Mouse (Mus musculus) ES-E14 (cell line): ENCODE data around the gene Ppil4. TPM values are rescaled to one million over a fixed set of nuclear protein-coding genes. Genes with fewer than 3 reads are reported as not detected.

Source experiments
- DNase-seq: peaks from one replicate; pipeline ENCODE4 v3.0.0-alpha.2; 2013; ENCODE audit warnings: low read depth, low spot score
- H3K27ac ChIP-seq: 2 replicates; pipeline ENCODE4 v1.5.1; 2012; ENCODE audit warnings: low read depth, mild to moderate bottlenecking, low read length, moderate library complexity, mixed read lengths; ENCODE audit not compliant: poor library complexity, insufficient read depth, severe bottlenecking
- H3K36me3 ChIP-seq: 2 replicates; pipeline ENCODE4 v1.6.1; 2012; ENCODE audit warnings: mild to moderate bottlenecking, low read length, moderate library complexity, mixed read lengths; ENCODE audit not compliant: control insufficient read depth, poor library complexity, insufficient read depth, severe bottlenecking
- H3K4me1 ChIP-seq, 2 experiments: fragments of 150-350 bp in 1 of 2; sonication (generic) in 1 of 2; 2 replicates each; pipeline ENCODE4 v1.6.1; 2012; ENCODE audit warnings: low read length in 2 of 2, mild to moderate bottlenecking in 1 of 2, mixed read lengths in 1 of 2; ENCODE audit not compliant: control insufficient read depth in 2 of 2, insufficient read depth in 2 of 2, poor library complexity in 1 of 2
- H3K4me3 ChIP-seq, 2 experiments: fragments of 150-350 bp in 1 of 2; sonication (generic) in 1 of 2; 2 replicates each; pipeline ENCODE4 v1.5.1; 2012; ENCODE audit warnings: low read length in 2 of 2, low read depth in 1 of 2, mild to moderate bottlenecking in 1 of 2, mixed read lengths in 1 of 2; ENCODE audit not compliant: insufficient read depth in 1 of 2, poor library complexity in 1 of 2, severe bottlenecking in 1 of 2
- H3K9ac ChIP-seq: 2 replicates; pipeline ENCODE4 v1.6.1; 2012; ENCODE audit warnings: low read depth, mild to moderate bottlenecking, low read length, mixed read lengths; ENCODE audit not compliant: poor library complexity, insufficient read depth, severe bottlenecking
- H3K9me3 ChIP-seq: fragments of 150-350 bp; sonication (generic); 2 replicates; pipeline ENCODE4 v1.6.1; 2012; ENCODE audit warnings: low read depth, mild to moderate bottlenecking, low read length; ENCODE audit not compliant: control insufficient read depth, insufficient read depth
- CHD2 ChIP-seq: IDR thresholded peaks from 2 replicates; pipeline ENCODE4 v1.6.1; 2014; ENCODE audit warnings: mild to moderate bottlenecking, low read depth, low read length, inconsistent platforms
- HCFC1 ChIP-seq: IDR thresholded peaks from 2 replicates; pipeline ENCODE4 v1.6.1; 2012; ENCODE audit warnings: low read length, inconsistent platforms, borderline replicate concordance; ENCODE audit not compliant: insufficient read depth
- MAFK ChIP-seq: IDR thresholded peaks from 2 replicates; pipeline ENCODE4 v1.6.1; 2014; ENCODE audit warnings: mild to moderate bottlenecking, low read depth, low read length, inconsistent platforms; ENCODE audit not compliant: insufficient read depth
- ZC3H11A ChIP-seq: IDR thresholded peaks from 2 replicates; pipeline ENCODE4 v1.6.1; 2012; ENCODE audit warnings: low read depth, mild to moderate bottlenecking, inconsistent platforms, low read length, borderline replicate concordance
- ZNF384 ChIP-seq: IDR thresholded peaks from 2 replicates; pipeline ENCODE4 v1.6.1; 2012; ENCODE audit warnings: low read depth, low read length, inconsistent platforms
- in situ Hi-C, 2 experiments: fragments of 600-800 bp; cut with MboI; formaldehyde crosslinking; loops; one replicate each; pipeline ENCODE4 v1.15.1; 2025; ENCODE audit warnings: low sequenced_read_pairs in 2 of 2, inconsistent platforms in 1 of 2; ENCODE audit not compliant: unreplicated experiment in 2 of 2
- total RNA-seq: library from RNA; depleted of rRNA; stranded (reverse); fragments of 300-350 nt; gene quantifications from 2 replicates; pipeline ENCODE4 v1.2.3, GENCODE M21; 2012

Gene Ppil4
- total RNA-seq, 1 experiment, result 38.6 TPM

GRCm38 (mm10) chr10:7845136-7845535, 52.4 kb downstream of the Ppil4 start:
- H3K36me3 ChIP-seq, result no peaks in the 10 kb centered on the region
- DNase-seq, result no peak
- in situ Hi-C loops, result no loop called here
- H3K27ac ChIP-seq, result no peak overlapping the region
- no peak overlapping the region for H3K9ac ChIP-seq
- H3K9me3 ChIP-seq, result no peaks in the 10 kb centered on the region
- TF ChIP-seq CHD2, result no peak
- TF ChIP-seq ZC3H11A, result no peak
- no peak for TF ChIP-seq HCFC1
- no peak for TF ChIP-seq ZNF384
- no peak for TF ChIP-seq MAFK
- no peak overlapping the region for H3K4me3 ChIP-seq
- no peaks in the 10 kb centered on the region for H3K4me1 ChIP-seq

GRCm38 (mm10) chr10:7845991-7846390, 53.3 kb downstream of the Ppil4 start:
- no peak overlapping the region for H3K9ac ChIP-seq
- no peaks in the 10 kb centered on the region for H3K36me3 ChIP-seq
- H3K4me3 ChIP-seq, result no peak overlapping the region
- in situ Hi-C loops, result no loop called here
- no peaks in the 10 kb centered on the region for H3K4me1 ChIP-seq
- TF ChIP-seq MAFK (no peak), CHD2 (no peak), HCFC1 (no peak), ZC3H11A (no peak)
- H3K9me3 ChIP-seq, result no peaks in the 10 kb centered on the region
- DNase-seq, result no peak
- H3K27ac ChIP-seq, result no peak overlapping the region

GRCm38 (mm10) chr10:7847166-7847605, 54.5 kb downstream of the Ppil4 start:
- in situ Hi-C loops, result no loop called here
- no peak for DNase-seq
- TF ChIP-seq HCFC1 (no peak), ZNF384 (no peak)

DNA sequence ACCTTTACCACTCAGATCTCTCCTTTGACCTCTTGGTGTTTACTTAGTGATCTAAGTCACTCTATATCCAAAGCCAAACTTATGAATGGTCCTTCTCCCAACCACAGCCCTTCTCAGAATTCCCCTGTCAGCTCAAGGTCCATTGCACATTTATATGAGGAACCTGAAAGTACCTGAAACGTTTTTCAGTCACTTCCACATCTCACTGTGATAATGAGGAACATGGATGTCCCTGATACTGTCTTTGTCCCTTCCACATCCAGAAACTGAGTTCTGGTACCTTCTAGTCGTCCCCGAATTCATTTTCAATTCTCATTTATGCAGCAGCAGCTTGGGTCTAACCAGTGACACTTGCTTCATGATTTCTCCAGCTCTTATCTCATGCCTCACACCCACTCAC, 59.2 kb downstream of the Ppil4 start:
- no peak for TF ChIP-seq HCFC1
- TF ChIP-seq ZC3H11A, result no peak
- H3K9me3 ChIP-seq, result no peaks in the 10 kb centered on the region
- H3K4me3 ChIP-seq, result no peak overlapping the region
- no peak overlapping the region for H3K9ac ChIP-seq
- no peaks in the 10 kb centered on the region for H3K4me1 ChIP-seq
- no peak for DNase-seq
- in situ Hi-C loops, result no loop called here
- no peaks in the 10 kb centered on the region for H3K36me3 ChIP-seq
- H3K27ac ChIP-seq, result no peak overlapping the region

More at GRCm38 (mm10) chr10:7847166-7847605, 54.5 kb downstream of the Ppil4 start:
- Histone ChIP-seq H3K4me1 (no peaks in the 10 kb centered on the region), H3K9me3 (no peaks in the 10 kb centered on the region), H3K36me3 (no peaks in the 10 kb centered on the region), H3K4me3 (no peak overlapping the region), H3K27ac (no peak overlapping the region), H3K9ac (no peak overlapping the region)

DNA sequence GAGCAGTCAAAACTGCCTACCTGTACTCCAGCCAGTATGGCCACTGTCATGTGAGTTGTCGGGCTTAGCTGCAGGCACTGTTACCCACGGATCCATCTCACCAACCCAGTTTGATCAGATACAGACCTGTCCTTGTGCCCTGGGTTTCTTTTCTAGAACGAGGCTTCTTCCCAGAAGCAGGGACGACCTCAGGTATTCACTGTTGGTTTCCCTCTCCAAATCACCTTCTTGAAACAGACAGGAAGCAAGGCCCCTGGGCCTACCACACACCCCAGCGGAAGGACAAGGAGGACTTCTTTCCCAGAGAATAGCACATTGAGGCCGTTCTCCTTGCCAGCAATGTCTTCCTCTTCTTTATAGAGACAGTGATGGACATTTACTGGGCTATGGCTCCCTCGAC, 67.8 kb downstream of the Ppil4 start:
- Histone ChIP-seq H3K4me3 (no peak overlapping the region), H3K27ac (no peak overlapping the region), H3K36me3 (no peaks in the 10 kb centered on the region), H3K4me1 (no peaks in the 10 kb centered on the region), H3K9ac (no peak overlapping the region), H3K9me3 (no peaks in the 10 kb centered on the region)
- DNase-seq, result no peak
- in situ Hi-C loops, result no loop called here
- TF ChIP-seq ZNF384 (no peak), MAFK (no peak), HCFC1 (no peak), CHD2 (no peak), ZC3H11A (no peak)
